Mouse (Mus musculus) urinary bladder, adult 18-20 months (tissue): ENCODE data around the gene Hmgn2.
A peak's percentile ranks its signal among the peaks of the same experiment; 100 is the strongest.

ENCODE experiments used
- DNase-seq, 2 experiments: peaks; one replicate each; pipeline ENCODE4 v3.0.0; 2022; ENCODE audit warnings: low spot score in 2 of 2, mixed read lengths in 2 of 2

The Hmgn2 gene

GRCm38 (mm10) chr4:133925204-133925603, 43.2 kb downstream of the Hmgn2 start:
- no peak for DNase-seq

DNA sequence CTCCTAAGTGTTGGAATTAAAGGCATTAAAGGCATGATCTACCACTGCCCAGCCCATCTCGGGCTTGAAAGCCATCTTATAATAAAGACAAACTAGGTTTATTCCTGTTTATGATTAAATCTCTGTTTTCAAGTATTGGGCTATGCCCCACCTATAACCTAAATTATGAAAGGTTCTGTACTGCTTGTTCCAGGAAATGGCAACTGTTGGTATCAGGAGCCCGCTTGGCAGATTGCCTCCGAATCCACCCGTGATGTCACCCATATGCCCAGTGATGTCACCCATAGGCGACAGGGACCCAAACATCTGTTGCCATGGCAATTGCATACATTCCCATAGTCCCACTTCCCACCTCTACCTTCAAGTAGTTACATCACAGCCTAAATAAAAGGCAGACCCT, 44.7 kb downstream of the Hmgn2 start:
- DNase-seq, result no peak

DNA sequence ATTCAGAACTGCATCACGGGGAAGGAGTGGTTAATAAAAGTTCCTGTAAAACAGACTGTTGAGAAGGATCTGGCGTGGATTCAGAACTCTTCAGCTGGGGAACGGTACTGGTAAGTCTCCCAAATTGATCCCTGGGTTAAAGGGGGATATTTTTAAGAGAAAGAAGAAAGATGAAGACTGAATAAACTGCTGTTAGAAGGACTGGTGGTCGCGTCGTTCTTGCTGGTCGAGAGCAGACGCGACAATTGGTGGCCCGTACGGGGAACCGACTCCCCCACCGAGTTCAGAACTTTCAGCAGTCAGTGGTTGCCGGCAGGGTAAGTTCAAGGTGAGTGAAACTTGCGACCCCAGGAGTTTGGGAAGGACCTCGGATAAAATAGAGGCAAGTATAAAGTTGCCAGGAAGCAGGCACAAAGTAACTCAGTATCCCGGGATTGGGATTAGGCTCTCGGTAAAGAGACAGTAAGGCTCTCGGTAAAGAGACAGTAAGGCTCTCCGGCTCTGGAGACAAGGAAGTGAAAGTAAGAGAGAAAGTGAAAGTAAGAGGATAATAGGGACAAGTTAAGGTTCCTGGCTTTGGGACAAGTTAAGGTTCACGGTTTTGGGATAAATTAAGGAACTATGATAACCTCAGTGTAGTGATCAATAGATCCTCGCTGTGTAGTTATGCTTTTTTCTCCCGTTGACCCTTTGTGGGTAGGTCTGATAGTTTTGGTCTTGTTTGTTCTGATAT, 50.2 kb downstream of the Hmgn2 start:
- peak in 1 of 2 experiments; percentile 27 for DNase-seq
